Mouse (Mus musculus): ENCODE data around the gene Tlx2. TPM values are rescaled to one million over a fixed set of nuclear protein-coding genes. Genes with fewer than 3 reads are reported as not detected.

Gene Tlx2
- polyA plus RNA-seq, 1 experiment from 2014 or later: not detected

DNA sequence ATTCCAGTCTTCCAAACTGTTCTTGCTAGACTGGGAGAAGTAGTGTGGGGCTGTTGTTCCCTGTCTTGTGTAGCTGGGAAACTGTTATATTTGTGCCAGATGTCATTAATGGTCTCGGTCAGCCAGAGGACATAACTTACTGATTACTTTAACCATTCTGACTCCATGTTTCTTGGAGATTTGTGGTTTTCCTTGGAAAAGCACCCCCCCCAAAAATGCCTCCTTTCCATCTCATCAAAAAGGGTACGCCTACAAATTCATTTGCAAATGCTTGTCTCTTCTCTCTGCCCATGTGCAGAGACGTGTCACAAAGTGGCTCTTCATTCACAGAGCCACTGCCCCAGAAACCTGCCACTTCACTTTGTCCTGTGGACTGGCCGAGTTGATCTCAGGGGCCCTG, 45.7 kb downstream of the Tlx2 start:
- Histone ChIP-seq H3K9me3 (ENCODE audit: low read length) (no peaks in the 10 kb centered on the region), H3K4me1 (ENCODE audit: insufficient read depth, low read depth, low read length) (no peaks in the 10 kb centered on the region), H3K4me3 (ENCODE audit: low read depth, low read length) (no peak overlapping the region), H3K36me3 (ENCODE audit: insufficient read depth, low read length) (no peaks in the 10 kb centered on the region), H3K27me3 (replicated peaks; ENCODE audit: insufficient read depth, low read length) (no peaks in the 10 kb centered on the region), H3K27ac (ENCODE audit: low read length) (no peak overlapping the region), H3K4me2 (replicated peaks; ENCODE audit: low read depth, low read length) (no peak overlapping the region), H3K9ac (replicated peaks; ENCODE audit: low read depth) (no peak overlapping the region)
- DNase-seq (ENCODE audit: low spot score): no peak
- WGBS: 59% methylated on average over 4 of the region's 4 CpGs
- TF ChIP-seq EP300 (IDR thresholded peaks at IDR 0.05) (no peak), CTCF (IDR thresholded peaks at IDR 0.05) (no peak)
- ATAC-seq: no peak

- Histone ChIP-seq H3K9ac (replicated peaks; ENCODE audit: low read depth) (no peak overlapping the region), H3K27ac (ENCODE audit: low read length) (no peak overlapping the region), H3K4me1 (ENCODE audit: insufficient read depth, low read depth, low read length) (no peaks in the 10 kb centered on the region), H3K27me3 (replicated peaks; ENCODE audit: insufficient read depth, low read length) (no peaks in the 10 kb centered on the region), H3K4me3 (ENCODE audit: low read depth, low read length) (no peak overlapping the region), H3K36me3 (ENCODE audit: insufficient read depth, low read length) (no peaks in the 10 kb centered on the region), H3K9me3 (ENCODE audit: low read length) (no peaks in the 10 kb centered on the region), H3K4me2 (replicated peaks; ENCODE audit: low read depth, low read length) (no peak overlapping the region)
- ATAC-seq (no peak), DNase-seq (ENCODE audit: low spot score) (no peak)
- 86% methylated on average over 2 of the region's 2 CpGs for WGBS
- TF ChIP-seq CTCF (IDR thresholded peaks at IDR 0.05): no peak
- no peak for TF ChIP-seq EP300 (IDR thresholded peaks at IDR 0.05)
These were observed 46.3 kb downstream of the Tlx2 start for GRCm38 (mm10) chr6:83023786-83024185.

DNA sequence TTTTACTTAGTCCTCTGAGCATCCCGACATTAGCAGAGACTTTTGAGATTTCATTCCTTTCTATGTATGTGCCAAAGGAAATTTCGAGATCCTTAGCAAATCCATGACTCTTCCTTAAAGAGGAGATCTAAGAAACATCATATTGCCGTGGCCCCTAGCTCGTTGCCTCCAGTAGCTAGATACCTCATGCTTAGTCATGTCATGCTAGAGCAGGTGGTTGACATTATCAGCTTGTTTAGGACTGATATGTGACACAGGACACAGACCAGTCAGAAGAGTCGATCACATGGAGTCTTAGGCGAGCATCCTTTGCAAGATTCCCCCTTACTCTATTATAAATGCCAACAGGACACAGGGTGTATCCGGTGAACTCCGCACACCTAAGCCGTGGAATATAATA, 47.1 kb downstream of the Tlx2 start:
- DNase-seq (ENCODE audit: low spot score) (no peak), ATAC-seq (no peak)
- no peak overlapping the region for H3K4me3 ChIP-seq (ENCODE audit: low read depth, low read length)
- H3K9ac ChIP-seq (replicated peaks; ENCODE audit: low read depth): no peak overlapping the region
- H3K36me3 ChIP-seq (ENCODE audit: insufficient read depth, low read length): no peaks in the 10 kb centered on the region
- H3K4me1 ChIP-seq (ENCODE audit: insufficient read depth, low read depth, low read length): no peaks in the 10 kb centered on the region
- no peaks in the 10 kb centered on the region for H3K9me3 ChIP-seq (ENCODE audit: low read length)
- H3K27ac ChIP-seq (ENCODE audit: low read length): no peak overlapping the region
- WGBS: 84% methylated on average over 9 of the region's 9 CpGs
- H3K27me3 ChIP-seq (replicated peaks; ENCODE audit: insufficient read depth, low read length): no peaks in the 10 kb centered on the region
- no peak for TF ChIP-seq CTCF (IDR thresholded peaks at IDR 0.05)
- no peak for TF ChIP-seq EP300 (IDR thresholded peaks at IDR 0.05)
- H3K4me2 ChIP-seq (replicated peaks; ENCODE audit: low read depth, low read length): no peak overlapping the region

DNA sequence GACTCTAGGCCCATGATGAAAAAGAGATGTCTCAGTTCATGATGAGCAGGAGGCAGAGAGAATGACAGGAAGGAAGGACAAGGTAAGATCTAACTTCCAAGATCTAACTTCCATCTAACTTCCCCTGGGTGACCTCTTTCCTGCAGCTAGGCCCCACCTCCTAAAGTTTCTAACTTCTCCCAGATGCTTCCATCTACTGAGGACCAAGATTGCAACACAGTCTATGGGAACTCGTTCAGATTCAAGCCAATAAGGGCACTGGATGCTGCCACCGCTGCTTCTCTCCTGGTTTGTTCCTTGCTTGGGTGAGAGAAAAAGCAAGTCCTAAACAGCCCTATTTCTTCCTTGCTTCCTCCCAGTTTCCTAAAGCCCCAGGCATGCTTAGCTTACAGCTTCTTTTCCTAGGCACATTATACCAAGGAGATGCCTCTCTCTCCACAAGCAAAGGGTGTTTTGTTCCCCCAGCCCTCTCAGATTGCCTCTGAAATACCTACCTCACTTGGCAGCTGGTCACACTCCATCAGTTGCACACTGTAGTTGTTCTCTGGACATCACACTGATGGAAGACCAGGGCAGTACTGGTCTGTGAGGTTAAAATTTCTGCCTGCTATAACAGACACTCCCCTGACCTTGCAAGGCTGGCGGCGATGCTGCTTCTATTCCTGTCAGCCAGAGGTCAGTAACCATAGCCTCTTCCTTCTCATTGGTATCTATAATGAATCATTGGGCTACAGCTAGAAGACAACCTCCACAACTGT, 49.1 kb downstream of the Tlx2 start:
- Histone ChIP-seq H3K4me2 (replicated peaks; ENCODE audit: low read depth, low read length) (no peak overlapping the region), H3K27ac (ENCODE audit: low read length) (no peak overlapping the region), H3K36me3 (ENCODE audit: insufficient read depth, low read length) (no peaks in the 10 kb centered on the region), H3K9ac (replicated peaks; ENCODE audit: low read depth) (no peak overlapping the region), H3K4me1 (ENCODE audit: insufficient read depth, low read depth, low read length) (no peaks in the 10 kb centered on the region), H3K4me3 (ENCODE audit: low read depth, low read length) (no peak overlapping the region), H3K27me3 (replicated peaks; ENCODE audit: insufficient read depth, low read length) (no peaks in the 10 kb centered on the region), H3K9me3 (ENCODE audit: low read length) (no peaks in the 10 kb centered on the region)
- no peak for DNase-seq (ENCODE audit: low spot score)
- TF ChIP-seq CTCF (IDR thresholded peaks at IDR 0.05): no peak
- no peak for TF ChIP-seq EP300 (IDR thresholded peaks at IDR 0.05)
- 71% methylated on average over 4 of the region's 4 CpGs for WGBS
- no peak for ATAC-seq

DNA sequence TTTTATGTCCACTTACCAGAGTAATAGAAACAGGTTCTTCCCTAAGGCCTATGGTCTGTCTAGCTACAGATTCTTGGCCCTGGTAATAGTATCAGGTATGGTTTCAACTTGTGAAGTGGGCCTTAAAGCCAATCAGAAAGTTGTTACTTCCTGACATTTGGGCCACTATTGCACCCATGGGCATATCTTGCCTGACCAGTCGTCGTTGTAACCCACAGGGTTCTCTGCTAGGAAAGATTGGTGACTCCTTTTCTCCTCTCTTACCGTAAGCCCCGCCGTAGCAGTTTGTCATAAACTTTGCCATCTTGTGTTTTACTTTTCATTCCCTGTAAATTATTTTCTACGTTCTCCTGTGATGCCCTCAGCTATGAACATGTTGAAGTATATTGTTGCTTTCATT, 50.0 kb downstream of the Tlx2 start:
- Histone ChIP-seq H3K9ac (replicated peaks; ENCODE audit: low read depth) (no peak overlapping the region), H3K4me2 (replicated peaks; ENCODE audit: low read depth, low read length) (no peak overlapping the region), H3K27ac (ENCODE audit: low read length) (no peak overlapping the region), H3K27me3 (replicated peaks; ENCODE audit: insufficient read depth, low read length) (no peaks in the 10 kb centered on the region), H3K4me1 (ENCODE audit: insufficient read depth, low read depth, low read length) (no peaks in the 10 kb centered on the region), H3K4me3 (ENCODE audit: low read depth, low read length) (no peak overlapping the region), H3K9me3 (ENCODE audit: low read length) (no peaks in the 10 kb centered on the region), H3K36me3 (ENCODE audit: insufficient read depth, low read length) (no peaks in the 10 kb centered on the region)
- no peak for TF ChIP-seq CTCF (IDR thresholded peaks at IDR 0.05)
- TF ChIP-seq EP300 (IDR thresholded peaks at IDR 0.05): no peak
- 82% methylated on average over 6 of the region's 6 CpGs for WGBS
- ATAC-seq: no peak
- DNase-seq (ENCODE audit: low spot score): no peak

- Histone ChIP-seq H3K27ac (ENCODE audit: low read length) (no peak overlapping the region), H3K36me3 (ENCODE audit: insufficient read depth, low read length) (no peaks in the 10 kb centered on the region), H3K4me1 (ENCODE audit: insufficient read depth, low read depth, low read length) (no peaks in the 10 kb centered on the region), H3K27me3 (replicated peaks; ENCODE audit: insufficient read depth, low read length) (no peaks in the 10 kb centered on the region), H3K4me2 (replicated peaks; ENCODE audit: low read depth, low read length) (no peak overlapping the region), H3K9me3 (ENCODE audit: low read length) (no peaks in the 10 kb centered on the region), H3K4me3 (ENCODE audit: low read depth, low read length) (no peak overlapping the region), H3K9ac (replicated peaks; ENCODE audit: low read depth) (no peak overlapping the region)
- WGBS: 51% methylated on average over 3 of the region's 3 CpGs
- ATAC-seq (no peak), DNase-seq (ENCODE audit: low spot score) (no peak)
- TF ChIP-seq CTCF (IDR thresholded peaks at IDR 0.05): no peak
- no peak for TF ChIP-seq EP300 (IDR thresholded peaks at IDR 0.05)
These were observed 51.0 kb downstream of the Tlx2 start for GRCm38 (mm10) chr6:83019044-83019443.

MicroRNAs encoded within 50 kb of the gene (microRNA counts, 519-probe panel; counts per million panel counts)
- not detected for microRNA mmu-miR-3470a+mmu-miR-3470b

Small RNA genes lying within 50 kb of the gene (microRNA-seq; reads per million reads assigned to microRNA genes)
- not detected for gene Mir3470a
- gene Mir7040: not detected

Other genes with a start within 250 kb of the Tlx2 start
- 8.8 and 14.3 TPM in 2 replicates for gene Sema4f, start 130.5 kb downstream of the Tlx2 start, polyA plus RNA-seq (2015; fragmentation: Nextera tagmentation; extraction: Ambion mirVana)
- gene M1ap, start 123.4 kb downstream of the Tlx2 start, polyA plus RNA-seq (2015; fragmentation: Nextera tagmentation; extraction: Ambion mirVana): 1.8 and 2.5 TPM in 2 replicates
- 22.8 and 23.3 TPM in 2 replicates for gene Dok1, start 36.8 kb downstream of the Tlx2 start, polyA plus RNA-seq (2015; fragmentation: Nextera tagmentation; extraction: Ambion mirVana)
- gene Loxl3, start 36.1 kb downstream of the Tlx2 start, polyA plus RNA-seq (2015; fragmentation: Nextera tagmentation; extraction: Ambion mirVana): 10.1 and 11.4 TPM in 2 replicates
- gene Aup1, start 15.8 kb downstream of the Tlx2 start, polyA plus RNA-seq (2015; fragmentation: Nextera tagmentation; extraction: Ambion mirVana): 201 and 205 TPM in 2 replicates
- gene Htra2, start 15.0 kb downstream of the Tlx2 start, polyA plus RNA-seq (2015; fragmentation: Nextera tagmentation; extraction: Ambion mirVana): 50.5 and 55.5 TPM in 2 replicates
- gene Dqx1, start 12.4 kb downstream of the Tlx2 start, polyA plus RNA-seq (2015; fragmentation: Nextera tagmentation; extraction: Ambion mirVana): 1.9 and 2.4 TPM in 2 replicates
- gene Pcgf1, start 7.6 kb upstream of the Tlx2 start, polyA plus RNA-seq (2015; fragmentation: Nextera tagmentation; extraction: Ambion mirVana): 24.3 and 26.0 TPM in 2 replicates
- 1.9 and 3.4 TPM in 2 replicates for gene Lbx2, start 16.1 kb upstream of the Tlx2 start, polyA plus RNA-seq (2015; fragmentation: Nextera tagmentation; extraction: Ambion mirVana)
- gene Ccdc142, start 31.3 kb upstream of the Tlx2 start, polyA plus RNA-seq (2015; fragmentation: Nextera tagmentation; extraction: Ambion mirVana): 1.2 and 1.5 TPM in 2 replicates
- gene Gm42688, start 31.3 kb upstream of the Tlx2 start, polyA plus RNA-seq (2015; fragmentation: Nextera tagmentation; extraction: Ambion mirVana): 1.9 TPM in 2 replicates
- gene Mrpl53, start 38.7 kb upstream of the Tlx2 start, polyA plus RNA-seq (2015; fragmentation: Nextera tagmentation; extraction: Ambion mirVana): 127 and 128 TPM in 2 replicates
- gene Mogs, start 45.2 kb upstream of the Tlx2 start, polyA plus RNA-seq (2015; fragmentation: Nextera tagmentation; extraction: Ambion mirVana): 21.6 and 23.5 TPM in 2 replicates
- 57.9 and 62.4 TPM in 2 replicates for gene Wbp1, start 51.3 kb upstream of the Tlx2 start, polyA plus RNA-seq (2015; fragmentation: Nextera tagmentation; extraction: Ambion mirVana)
- 14.5 and 18.1 TPM in 2 replicates for gene Ino80b, start 55.1 kb upstream of the Tlx2 start, polyA plus RNA-seq (2015; fragmentation: Nextera tagmentation; extraction: Ambion mirVana)
- 51.2 and 63.8 TPM in 2 replicates for gene Rtkn, start 65.2 kb upstream of the Tlx2 start, polyA plus RNA-seq (2015; fragmentation: Nextera tagmentation; extraction: Ambion mirVana)
- gene Wdr54, start 86.1 kb upstream of the Tlx2 start, polyA plus RNA-seq (2015; fragmentation: Nextera tagmentation; extraction: Ambion mirVana): 3.1 and 3.3 TPM in 2 replicates
- gene 1700003E16Rik, start 86.1 kb upstream of the Tlx2 start, polyA plus RNA-seq (2015; fragmentation: Nextera tagmentation; extraction: Ambion mirVana): 6.1 and 9.8 TPM in 2 replicates
- gene Dctn1, start 95.6 kb upstream of the Tlx2 start, polyA plus RNA-seq (2015; fragmentation: Nextera tagmentation; extraction: Ambion mirVana): 55.3 and 63.7 TPM in 2 replicates
- gene Slc4a5, start 149.5 kb upstream of the Tlx2 start, polyA plus RNA-seq (2015; fragmentation: Nextera tagmentation; extraction: Ambion mirVana): 5.0 and 5.3 TPM in 2 replicates

Data from lung, postnatal 0 days (tissue).